Mouse (Mus musculus): ENCODE measurements around the gene Cyp2d22. TPM values are rescaled to one million over a fixed set of nuclear protein-coding genes. Genes with fewer than 3 reads are reported as not detected.
A peak's percentile ranks its signal among the peaks of the same experiment; 100 is the strongest.

Cyp2d22 gene
- total RNA-seq, 2 experiments from 2014 or later, result not detected

DNA sequence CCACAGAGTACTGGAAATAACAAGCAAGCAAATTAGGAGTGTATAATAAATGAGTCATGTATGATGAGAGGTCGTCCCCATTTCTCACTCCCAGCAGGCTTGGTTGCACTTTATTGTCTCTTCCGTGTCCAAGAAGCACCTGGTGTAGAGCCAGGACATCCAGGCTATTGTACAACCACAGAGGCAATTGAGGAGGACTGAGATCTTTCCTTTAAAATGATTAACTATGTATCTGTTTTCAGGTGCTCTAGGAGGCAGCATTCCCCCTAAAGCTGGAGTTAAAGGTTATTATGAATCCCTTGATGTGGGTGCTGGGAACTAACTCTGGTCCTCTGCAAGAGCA is 31.1 kb downstream of the Cyp2d22 start:
- no peak for ATAC-seq (replicated peaks; ENCODE audit: low FRiP score, poor library complexity, severe bottlenecking)

DNA sequence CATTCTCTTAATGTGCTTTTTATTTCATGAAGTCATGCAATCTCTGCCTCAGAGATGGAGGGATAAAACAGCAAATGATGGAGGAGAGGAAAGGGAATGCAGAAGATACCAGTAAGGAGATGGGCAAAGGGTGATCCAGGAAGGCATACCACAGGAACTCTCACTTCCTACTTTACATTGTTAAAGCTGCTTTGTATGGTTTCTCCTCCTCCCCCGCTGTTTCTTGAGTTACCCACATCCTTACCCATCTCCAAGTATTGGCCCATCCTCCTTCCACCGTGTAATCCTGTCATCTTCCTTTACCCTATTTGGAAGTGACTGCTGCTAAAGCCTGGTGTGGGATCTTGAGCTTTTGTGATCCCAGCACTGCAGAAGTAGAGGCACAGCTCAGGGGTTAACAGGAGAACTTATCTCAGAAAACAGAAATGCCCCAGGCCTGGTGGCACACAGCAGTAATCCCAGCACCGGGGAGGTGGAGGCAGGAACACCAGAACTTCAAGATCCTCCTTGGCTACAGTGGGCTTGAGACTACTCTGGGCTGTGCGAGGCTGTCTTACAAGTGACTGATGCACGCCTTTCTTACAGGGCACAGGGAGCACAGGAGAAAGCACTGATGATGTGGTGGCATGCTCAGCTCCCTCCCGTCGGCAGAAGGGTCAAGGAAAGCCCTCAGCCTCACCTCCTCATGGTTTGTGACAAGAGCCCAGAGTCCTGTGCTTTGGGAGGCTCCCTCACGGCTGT is 31.6 kb downstream of the Cyp2d22 start:
- ATAC-seq (replicated peaks; ENCODE audit: low FRiP score, poor library complexity, severe bottlenecking), result no peak

DNA sequence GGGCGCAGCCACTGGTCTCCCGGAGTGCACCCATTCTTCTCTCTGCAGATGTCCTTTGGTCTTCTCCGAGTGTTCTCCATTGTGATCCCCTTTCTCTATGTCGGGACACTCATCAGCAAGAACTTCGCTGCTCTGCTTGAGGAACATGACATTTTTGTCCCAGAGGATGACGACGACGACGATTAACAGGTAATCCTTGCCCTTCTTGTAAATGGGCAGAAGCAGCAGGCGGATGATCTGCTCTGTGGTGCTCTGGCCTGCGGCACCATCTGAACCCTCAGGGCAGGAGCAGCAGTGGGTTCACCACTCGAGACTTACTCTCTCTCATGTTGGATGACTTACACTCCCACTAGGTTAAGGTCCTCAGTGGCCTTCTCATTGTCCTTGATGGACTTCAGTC is 32.2 kb downstream of the Cyp2d22 start:
- ATAC-seq (replicated peaks; ENCODE audit: low FRiP score, poor library complexity, severe bottlenecking), result no peak

DNA sequence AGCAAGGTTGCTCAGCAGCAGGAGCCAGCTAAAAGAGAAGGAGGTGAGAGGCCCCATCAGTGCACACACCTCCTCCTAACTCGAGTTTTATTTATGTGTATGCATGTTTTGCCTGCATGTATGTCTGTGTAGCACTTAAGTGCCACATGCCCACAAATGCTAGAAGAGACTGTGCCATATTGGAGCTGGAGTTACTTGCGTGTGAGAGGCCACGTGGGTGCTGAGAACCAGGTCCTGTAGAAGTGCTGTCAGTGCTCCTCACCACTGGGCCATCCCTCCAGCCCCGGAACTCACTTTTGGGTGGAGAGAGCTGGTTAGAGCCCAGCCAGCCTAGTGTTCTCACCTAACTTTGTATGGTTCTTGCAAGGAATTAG is 32.8 kb downstream of the Cyp2d22 start:
- ATAC-seq (replicated peaks; ENCODE audit: low FRiP score, poor library complexity, severe bottlenecking), result no peak

DNA sequence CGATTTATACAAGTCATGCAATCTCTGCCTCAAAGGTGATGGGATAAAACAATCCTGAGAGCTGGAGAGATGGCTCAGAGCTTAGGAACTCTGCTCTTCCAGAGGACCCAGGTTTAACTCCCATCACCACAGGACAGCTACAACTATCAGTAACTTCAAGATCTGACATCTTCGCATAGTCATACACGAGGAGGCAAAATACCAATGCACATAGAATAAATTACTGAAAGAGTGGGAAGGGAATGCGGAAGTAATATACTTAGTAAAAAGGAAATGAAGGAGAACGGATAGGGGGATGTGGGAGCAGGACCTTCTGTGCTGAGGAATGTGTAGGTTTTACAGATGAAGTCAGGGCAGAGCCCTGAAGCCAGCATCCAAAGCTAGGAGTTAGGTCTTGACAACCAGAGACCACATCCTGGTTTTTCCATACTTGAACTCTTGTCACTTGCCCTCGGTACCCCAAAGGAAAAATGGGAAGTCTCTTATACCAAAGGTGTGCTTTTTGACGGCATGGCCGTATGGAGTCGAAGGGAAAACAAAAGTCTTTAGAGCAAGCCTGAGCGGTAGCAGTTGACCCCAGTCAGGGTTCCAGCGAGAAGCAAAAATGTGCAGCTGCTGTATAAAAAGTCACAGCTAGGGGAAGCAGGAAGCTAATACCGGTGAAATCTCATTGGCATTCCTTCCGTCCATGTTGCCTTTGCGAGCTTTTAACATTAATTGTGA is 33.3 kb downstream of the Cyp2d22 start:
- ATAC-seq (replicated peaks; ENCODE audit: low FRiP score, poor library complexity, severe bottlenecking), result no peak

DNA sequence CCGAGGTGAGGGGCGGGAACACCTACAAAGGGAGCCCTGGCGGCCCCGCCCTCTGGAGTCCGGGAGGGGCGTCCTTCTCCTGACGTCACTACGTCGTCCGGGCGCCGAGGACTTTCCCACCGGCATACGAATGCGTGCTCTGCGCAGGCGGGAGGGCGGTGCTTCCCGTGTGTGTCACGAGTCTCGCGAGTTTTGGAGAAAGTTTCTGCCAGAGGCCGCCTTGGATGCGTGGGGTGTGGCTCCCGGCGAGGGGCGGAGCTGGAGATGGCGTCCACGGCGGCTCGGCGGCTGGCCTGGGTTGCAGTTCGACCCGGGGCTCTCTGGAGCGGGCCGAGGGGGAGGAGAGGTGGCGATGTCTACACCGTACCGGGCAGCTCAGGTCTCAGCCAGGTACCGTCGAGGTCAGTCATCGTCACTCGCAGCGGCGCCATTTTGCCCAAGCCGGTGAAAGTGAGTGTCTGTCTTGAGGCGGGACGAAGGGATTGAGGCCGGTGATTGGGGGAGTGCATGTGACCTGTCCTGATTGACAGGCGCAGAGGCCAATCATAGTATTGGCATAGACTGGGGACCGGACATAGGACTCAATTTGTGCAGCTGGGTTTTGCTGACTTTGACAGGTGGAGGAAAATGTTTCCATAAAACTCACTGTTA is 34.1 kb downstream of the Cyp2d22 start:
- peak; percentile 72 for ATAC-seq (replicated peaks; ENCODE audit: low FRiP score, poor library complexity, severe bottlenecking)

DNA sequence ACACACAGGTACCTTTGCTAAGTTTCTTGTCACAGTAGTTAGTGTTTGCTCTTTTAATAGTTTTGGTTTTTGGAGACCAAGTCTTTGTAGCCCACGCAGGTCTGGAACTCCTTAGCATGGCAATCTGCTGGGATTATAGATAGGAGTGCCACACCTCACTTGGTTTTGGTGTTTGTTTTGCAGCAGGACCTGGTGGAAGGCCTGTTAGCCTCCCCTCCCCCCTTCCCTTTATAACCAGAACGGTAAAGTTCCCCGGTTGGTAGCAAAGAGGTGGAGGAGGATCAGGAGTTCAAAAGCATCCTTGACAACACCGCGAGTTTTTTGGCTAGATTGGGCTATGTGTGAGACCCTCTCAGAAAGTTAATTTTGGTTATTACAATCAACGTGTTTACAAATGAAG is 35.1 kb downstream of the Cyp2d22 start:
- no peak for ATAC-seq (replicated peaks; ENCODE audit: low FRiP score, poor library complexity, severe bottlenecking)

DNA sequence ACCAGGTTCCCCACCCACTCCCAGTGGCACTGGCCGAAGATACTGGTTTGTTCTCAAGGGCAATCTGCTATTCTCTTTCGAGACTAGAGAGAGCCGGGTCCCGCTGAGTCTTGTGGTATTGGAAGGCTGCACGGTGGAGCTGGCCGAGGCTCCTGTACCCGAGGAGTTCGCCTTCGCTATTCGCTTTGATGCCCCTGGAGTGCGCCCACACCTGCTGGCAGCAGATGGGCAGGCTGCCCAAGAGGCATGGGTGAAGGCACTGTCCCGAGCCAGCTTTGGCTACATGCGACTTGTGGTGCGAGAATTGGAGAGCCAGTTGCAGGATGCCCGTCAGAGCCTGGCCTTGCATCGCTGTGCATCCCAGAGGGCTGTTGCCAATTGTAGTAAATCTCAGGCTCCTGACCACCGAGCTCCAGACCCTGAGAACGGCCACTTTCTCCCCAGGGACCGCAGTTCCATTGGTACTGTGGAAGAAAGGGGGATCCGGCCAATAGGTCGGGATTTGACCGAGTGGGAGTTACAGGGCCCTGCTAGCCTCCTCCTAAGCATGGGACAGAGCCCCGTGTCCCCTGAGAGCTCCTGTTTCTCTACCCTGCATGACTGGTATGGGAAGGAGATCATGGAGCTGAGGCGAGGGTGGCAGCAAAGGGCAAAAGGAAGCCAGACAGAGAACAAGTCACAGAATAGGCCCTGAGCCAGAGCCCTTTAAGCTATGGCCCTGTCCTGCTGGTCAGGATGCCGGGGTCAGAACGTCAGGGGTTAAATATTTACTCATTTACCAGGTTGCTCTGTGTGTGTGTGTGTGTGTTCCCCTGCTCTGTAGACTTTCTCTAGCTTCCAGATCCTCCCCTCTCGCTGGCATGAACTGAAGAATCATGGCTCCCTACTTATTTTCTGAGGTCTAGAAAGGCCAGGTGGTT is 36.4 kb downstream of the Cyp2d22 start:
- ATAC-seq (replicated peaks; ENCODE audit: low FRiP score, poor library complexity, severe bottlenecking), result no peak

DNA sequence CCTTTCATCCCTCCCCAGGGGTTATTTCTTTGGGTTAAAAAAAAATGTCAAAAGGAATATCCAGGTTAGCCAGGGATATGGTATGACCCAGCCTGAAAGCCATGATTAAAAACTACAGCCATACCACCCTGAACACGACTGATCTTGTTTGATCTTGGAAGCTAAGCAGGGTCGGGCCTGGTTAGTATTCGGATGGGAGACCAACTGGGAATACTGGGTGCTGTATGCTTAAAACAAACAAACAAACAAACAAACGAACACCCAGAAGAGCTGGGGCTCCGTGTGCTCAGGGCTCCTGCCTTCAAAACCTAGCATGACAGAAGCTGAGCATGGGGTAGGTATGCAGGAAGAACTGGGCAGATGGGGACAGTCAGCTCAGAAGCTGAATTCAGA is 37.5 kb downstream of the Cyp2d22 start:
- no peak for ATAC-seq (replicated peaks; ENCODE audit: low FRiP score, poor library complexity, severe bottlenecking)

DNA sequence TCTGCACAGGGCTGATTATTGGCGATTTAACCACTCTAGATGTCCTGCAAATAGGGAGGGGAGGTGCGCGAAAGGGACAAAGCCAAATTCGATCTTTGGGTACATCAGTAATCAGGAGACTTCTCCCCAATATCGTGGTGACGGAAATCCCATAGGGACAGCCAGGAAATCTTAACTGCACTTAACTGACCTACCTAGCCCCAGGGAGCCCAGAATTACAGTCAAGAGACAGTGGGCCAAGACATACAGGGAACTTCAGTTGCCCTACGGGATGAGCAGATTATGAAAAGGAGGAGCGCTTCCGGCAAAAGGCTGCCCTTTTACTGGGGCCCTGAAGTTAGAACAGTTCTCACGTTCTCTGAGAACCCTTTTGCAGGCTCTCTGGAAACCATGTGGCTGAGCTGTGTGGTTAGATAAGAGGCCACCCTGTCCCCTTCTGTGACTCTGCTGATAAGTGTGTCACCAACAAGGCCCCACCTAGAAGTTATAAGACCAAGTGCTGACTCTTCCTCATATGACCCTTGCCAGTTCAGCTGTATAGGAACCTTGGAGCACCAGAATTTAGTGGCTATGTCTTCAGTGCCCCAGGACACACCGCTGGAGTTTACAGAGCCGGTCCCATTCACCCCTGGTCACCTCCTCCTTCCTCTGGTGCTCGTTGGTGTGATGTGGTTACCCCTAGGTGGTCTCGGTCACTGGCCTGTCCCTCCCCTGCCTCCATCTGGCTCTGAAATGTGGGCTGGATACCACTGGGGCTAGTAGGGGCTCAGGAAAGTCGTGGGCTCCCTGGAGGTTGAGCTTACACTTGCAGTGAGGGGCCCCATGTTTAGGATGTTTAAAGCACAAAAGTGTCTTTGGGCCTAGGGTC is 38.2 kb downstream of the Cyp2d22 start:
- ATAC-seq (replicated peaks; ENCODE audit: low FRiP score, poor library complexity, severe bottlenecking), result peak; percentile 48

DNA sequence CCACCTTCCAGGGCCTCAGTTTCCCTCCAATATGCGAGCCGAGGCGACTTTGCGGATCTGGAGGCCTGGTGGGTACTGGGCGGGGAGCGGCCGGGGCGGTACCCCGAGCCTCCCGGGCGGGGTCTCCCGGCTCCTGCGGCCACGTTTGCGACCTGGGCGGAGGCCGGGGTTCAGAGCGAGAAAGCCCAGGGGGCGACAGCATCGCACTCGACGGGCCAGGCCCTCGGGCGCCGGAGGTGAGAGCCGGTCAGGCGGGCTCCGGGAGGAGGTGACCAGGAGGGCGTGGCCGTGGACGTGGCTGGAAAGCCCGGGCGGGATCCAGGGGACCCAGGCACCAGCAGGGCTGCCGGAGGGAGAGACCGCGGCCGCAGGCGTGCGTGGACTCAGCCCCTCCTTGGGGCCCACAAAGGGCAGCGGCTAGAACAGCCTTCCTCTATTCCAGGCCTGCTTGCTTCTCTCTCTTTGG is 39.0 kb downstream of the Cyp2d22 start:
- ATAC-seq (replicated peaks; ENCODE audit: low FRiP score, poor library complexity, severe bottlenecking), result peak; percentile 31

DNA sequence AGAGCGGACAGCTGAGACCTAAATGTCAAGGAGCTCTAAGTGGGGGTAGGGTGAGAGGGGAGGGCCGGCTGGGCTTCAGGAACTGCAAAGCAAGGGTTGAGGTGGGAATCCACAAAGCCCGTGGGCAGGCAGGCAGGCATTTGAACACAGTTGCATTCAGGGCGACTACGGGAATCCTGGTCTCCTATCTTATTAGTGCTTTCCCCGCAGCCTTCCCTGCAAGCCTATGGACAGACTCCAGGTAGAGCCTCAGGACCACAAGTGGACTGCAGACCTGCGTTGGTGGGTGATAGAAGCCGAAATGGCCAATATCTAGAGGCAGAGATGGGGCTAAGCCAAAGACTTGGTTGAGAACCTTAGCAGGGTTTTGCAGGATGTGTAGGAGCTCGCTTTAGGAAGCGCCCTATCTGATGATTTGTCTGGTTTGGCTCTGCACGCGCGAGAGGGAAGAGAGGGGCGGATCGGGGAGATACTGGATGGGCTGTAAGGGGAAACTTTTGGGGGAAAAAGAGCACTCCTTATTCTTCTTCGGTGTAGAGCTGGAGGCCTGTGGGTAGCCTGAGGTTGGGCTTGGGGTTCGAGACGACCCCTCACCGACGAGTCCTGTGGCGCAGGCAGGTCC is 39.5 kb downstream of the Cyp2d22 start:
- peak; percentile 17; the same call in 1 of the 2 replicates for ATAC-seq (replicated peaks; ENCODE audit: low FRiP score, poor library complexity, severe bottlenecking)

DNA sequence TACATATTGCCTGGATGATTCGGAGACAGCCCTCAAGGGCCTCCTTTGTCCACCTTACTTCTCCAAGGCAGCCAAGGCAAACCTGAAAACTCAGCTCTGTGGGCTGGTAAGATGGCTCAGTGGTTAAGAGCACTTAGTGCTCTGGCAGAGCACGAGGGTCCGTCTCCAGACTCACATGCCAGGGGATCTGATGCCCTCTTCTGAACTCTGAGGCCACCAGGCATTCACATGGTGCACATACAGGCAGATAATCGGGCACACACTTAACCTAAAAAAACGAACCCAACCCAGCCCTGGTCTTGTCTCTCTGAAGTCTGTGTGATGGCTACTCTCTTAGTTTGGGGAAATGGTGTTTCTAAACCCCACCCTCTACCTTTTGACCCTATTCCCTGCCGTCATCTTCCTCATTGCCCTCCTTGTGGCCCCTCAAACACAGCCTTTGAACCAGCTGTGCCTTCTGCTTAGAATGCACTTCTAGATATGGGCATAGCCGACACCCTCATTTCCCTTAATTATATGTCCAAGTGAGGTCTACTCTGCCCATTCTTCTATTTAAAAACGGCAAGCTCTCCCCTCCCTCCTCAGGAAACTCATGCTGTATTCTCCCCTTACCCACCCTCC is 40.3 kb downstream of the Cyp2d22 start:
- ATAC-seq (replicated peaks; ENCODE audit: low FRiP score, poor library complexity, severe bottlenecking), result no peak

DNA sequence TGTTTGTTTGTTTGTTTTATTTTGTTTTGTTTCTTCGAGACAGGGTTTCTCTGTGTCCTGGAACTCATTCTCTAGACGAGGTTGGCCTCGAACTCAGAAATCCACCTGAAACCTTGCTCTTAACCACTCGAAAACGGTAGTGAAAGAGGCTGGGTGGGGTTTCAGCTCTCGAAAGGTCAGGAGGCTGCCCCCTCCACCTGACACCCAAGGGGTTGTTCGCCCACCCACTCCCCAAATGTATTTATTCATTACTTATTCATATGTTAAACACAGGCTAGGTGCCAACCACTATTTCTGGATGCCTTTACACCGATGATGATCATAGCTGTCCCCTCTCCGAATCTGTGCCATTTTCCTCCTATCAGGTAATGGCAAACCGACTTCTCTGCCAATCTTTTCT is 40.9 kb downstream of the Cyp2d22 start:
- no peak for ATAC-seq (replicated peaks; ENCODE audit: low FRiP score, poor library complexity, severe bottlenecking)

DNA sequence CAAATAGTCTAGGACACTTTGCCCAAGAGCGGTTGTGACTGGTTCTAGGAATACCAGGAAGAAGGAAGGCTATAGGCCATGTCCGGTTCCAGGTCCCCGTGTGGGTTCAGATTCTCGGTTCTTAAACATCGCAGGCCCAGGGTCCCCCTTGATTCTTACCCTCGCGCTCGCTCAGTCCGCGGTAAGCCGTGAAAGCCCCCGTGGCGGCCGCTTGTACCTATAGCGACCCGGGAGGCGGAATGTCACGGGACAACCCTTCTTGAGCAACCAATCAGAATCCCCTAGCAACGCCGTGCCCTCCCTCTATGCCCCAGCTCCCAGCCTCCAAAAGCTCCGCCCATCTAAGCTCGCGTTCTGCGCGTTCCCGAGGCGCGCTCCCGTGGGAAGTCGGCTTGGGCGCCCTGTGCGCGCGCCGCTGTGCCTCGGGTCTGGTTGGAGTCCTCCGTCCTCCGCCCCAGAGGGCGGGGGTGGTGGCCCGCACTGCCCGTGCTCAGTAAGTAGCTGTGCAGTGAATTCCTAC is 41.4 kb downstream of the Cyp2d22 start, which contains the start of the genes Naga, Pheta2 and Smdt1:
Naga (minus strand) TSS at position 333 of the 520 bp plus-strand sequence.
Pheta2 (plus strand) TSS at position 350 of the 520 bp plus-strand sequence.
Smdt1 (plus strand) TSS at position 367 of the 520 bp plus-strand sequence.
- peak; percentile 68 for ATAC-seq (replicated peaks; ENCODE audit: low FRiP score, poor library complexity, severe bottlenecking)

DNA sequence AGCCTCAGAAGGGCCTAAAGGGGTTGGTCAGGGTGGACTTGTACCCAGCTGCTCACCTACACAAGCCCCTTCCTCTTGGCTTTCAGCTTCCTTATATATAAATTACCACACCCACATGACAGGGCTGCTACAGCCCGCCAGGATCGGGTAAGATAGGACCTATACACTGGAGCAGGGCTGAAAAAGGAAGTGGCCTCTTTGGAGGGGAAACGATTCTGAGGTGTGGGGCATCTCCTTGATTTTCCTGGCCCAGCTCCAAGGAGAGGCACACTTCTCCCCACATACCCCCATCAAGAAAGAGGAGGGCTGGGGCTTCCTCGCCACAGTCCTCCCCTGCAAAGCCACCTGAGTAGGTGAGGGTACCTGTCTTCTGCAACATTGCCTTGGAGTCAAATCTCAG is 42.2 kb downstream of the Cyp2d22 start:
- no peak for ATAC-seq (replicated peaks; ENCODE audit: low FRiP score, poor library complexity, severe bottlenecking)

DNA sequence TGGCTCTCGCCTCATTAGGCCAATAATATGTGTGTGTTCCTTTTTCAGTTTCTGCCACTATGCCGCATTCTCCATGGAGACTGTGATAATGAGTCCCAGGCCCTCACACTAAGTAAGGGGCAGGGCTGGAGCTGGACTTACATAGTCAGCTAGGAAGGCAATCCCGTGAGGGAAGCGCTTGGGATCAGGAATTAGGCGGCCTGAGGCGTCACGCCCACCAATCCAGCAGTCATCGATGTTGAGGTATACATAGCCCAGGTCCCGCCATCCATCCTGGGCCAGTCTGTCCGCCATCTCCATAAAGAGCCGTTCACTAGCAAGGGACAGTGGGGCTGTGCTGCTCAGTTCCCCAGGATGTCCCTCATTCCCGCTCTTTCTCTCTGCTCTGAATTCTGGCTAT is 43.4 kb downstream of the Cyp2d22 start:
- no peak for ATAC-seq (replicated peaks; ENCODE audit: low FRiP score, poor library complexity, severe bottlenecking)

DNA sequence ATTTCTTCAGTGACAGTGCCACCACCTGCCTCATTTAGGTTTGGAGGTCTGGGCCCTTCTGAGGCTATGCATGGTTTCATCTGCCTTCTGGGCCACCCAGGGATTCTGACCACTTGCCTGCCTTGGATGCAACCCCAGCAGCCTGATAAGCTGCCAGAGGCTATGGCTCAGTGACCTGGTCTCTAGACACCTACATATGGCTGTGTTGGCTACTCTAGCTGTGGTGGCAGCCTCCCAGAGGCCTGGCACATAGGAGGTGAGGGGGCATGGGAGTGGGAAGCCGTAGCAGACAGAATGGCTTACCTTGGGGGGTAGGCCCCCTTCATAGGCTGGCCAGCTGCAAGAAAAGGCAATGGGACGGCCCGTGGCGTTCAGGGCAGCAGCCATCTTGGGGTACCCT is 44.9 kb downstream of the Cyp2d22 start:
- no peak for ATAC-seq (replicated peaks; ENCODE audit: low FRiP score, poor library complexity, severe bottlenecking)

Measured in erythroid progenitor cell, adult 5-6 weeks (primary cell).